Mouse (Mus musculus): ENCODE results near the gene Rere. TPM values are rescaled to one million over a fixed set of nuclear protein-coding genes. Genes with fewer than 3 reads are reported as not detected.

The Rere gene
- polyA plus RNA-seq, 1 experiment from 2014 or later: 30.3 TPM

- H3K4me1 ChIP-seq (replicated peaks; ENCODE audit: control insufficient read depth, insufficient read depth, low read length): peaks cover 21% of the 10 kb centered on the region
- no peak overlapping the region for H3K27ac ChIP-seq (ENCODE audit: low read length)
- no peak overlapping the region for H3K9ac ChIP-seq (ENCODE audit: low read length)
- 21% methylated on average over 4 of the region's 4 CpGs for WGBS
- H3K27me3 ChIP-seq (ENCODE audit: control insufficient read depth, insufficient read depth, low read depth, low read length): no peaks in the 10 kb centered on the region
- peak; percentile 19 for ATAC-seq (ENCODE audit: low read depth)
- H3K9me3 ChIP-seq (ENCODE audit: control insufficient read depth, low read length): no peaks in the 10 kb centered on the region
- H3K4me2 ChIP-seq (ENCODE audit: low read depth, low read length): no peak overlapping the region
- no peak overlapping the region for H3K4me3 ChIP-seq (ENCODE audit: low read length)
- H3K36me3 ChIP-seq (ENCODE audit: control insufficient read depth, insufficient read depth, low read length): no peaks in the 10 kb centered on the region
These were observed 65.4 kb downstream of the Rere start for GRCm38 (mm10) chr4:150346651-150347386.

GRCm38 (mm10) chr4:150347387-150347672 is 65.9 kb downstream of the Rere start:
- Histone ChIP-seq H3K36me3 (ENCODE audit: control insufficient read depth, insufficient read depth, low read length) (no peaks in the 10 kb centered on the region), H3K27ac (ENCODE audit: low read length) (no peak overlapping the region), H3K4me2 (ENCODE audit: low read depth, low read length) (no peak overlapping the region), H3K9ac (ENCODE audit: low read length) (no peak overlapping the region), H3K4me1 (replicated peaks; ENCODE audit: control insufficient read depth, insufficient read depth, low read length) (peaks cover 21% of the 10 kb centered on the region), H3K9me3 (ENCODE audit: control insufficient read depth, low read length) (no peaks in the 10 kb centered on the region), H3K27me3 (ENCODE audit: control insufficient read depth, insufficient read depth, low read depth, low read length) (no peaks in the 10 kb centered on the region), H3K4me3 (ENCODE audit: low read length) (no peak overlapping the region)
- no peak for ATAC-seq (ENCODE audit: low read depth)
- 10% methylated on average over 2 of the region's 2 CpGs for WGBS

- Histone ChIP-seq H3K9ac (ENCODE audit: low read length) (no peak overlapping the region), H3K9me3 (ENCODE audit: control insufficient read depth, low read length) (no peaks in the 10 kb centered on the region), H3K4me3 (ENCODE audit: low read length) (no peak overlapping the region), H3K4me2 (ENCODE audit: low read depth, low read length) (no peak overlapping the region), H3K27me3 (ENCODE audit: control insufficient read depth, insufficient read depth, low read depth, low read length) (no peaks in the 10 kb centered on the region), H3K27ac (ENCODE audit: low read length) (peak overlapping the region; percentile 52), H3K4me1 (replicated peaks; ENCODE audit: control insufficient read depth, insufficient read depth, low read length) (peaks cover 17% of the 10 kb centered on the region), H3K36me3 (ENCODE audit: control insufficient read depth, insufficient read depth, low read length) (no peaks in the 10 kb centered on the region)
- ATAC-seq (ENCODE audit: low read depth): peak; percentile 76
- 61% methylated on average over 6 of the region's 6 CpGs for WGBS
These were observed 68.2 kb downstream of the Rere start for GRCm38 (mm10) chr4:150349680-150350101.

GRCm38 (mm10) chr4:150351419-150352075 is 70.1 kb downstream of the Rere start:
- H3K4me3 ChIP-seq (ENCODE audit: low read length): no peak overlapping the region
- no peaks in the 10 kb centered on the region for H3K36me3 ChIP-seq (ENCODE audit: control insufficient read depth, insufficient read depth, low read length)
- WGBS: 43% methylated on average over 7 of the region's 7 CpGs
- H3K27me3 ChIP-seq (ENCODE audit: control insufficient read depth, insufficient read depth, low read depth, low read length): no peaks in the 10 kb centered on the region
- H3K27ac ChIP-seq (ENCODE audit: low read length): no peak overlapping the region
- peaks cover 19% of the 10 kb centered on the region for H3K4me1 ChIP-seq (replicated peaks; ENCODE audit: control insufficient read depth, insufficient read depth, low read length)
- H3K9ac ChIP-seq (ENCODE audit: low read length): no peak overlapping the region
- H3K9me3 ChIP-seq (ENCODE audit: control insufficient read depth, low read length): no peaks in the 10 kb centered on the region
- no peak for ATAC-seq (ENCODE audit: low read depth)
- no peak overlapping the region for H3K4me2 ChIP-seq (ENCODE audit: low read depth, low read length)

- H3K9ac ChIP-seq (ENCODE audit: low read length): no peak overlapping the region
- peaks cover 14% of the 10 kb centered on the region for H3K4me1 ChIP-seq (replicated peaks; ENCODE audit: control insufficient read depth, insufficient read depth, low read length)
- no peak overlapping the region for H3K4me3 ChIP-seq (ENCODE audit: low read length)
- H3K9me3 ChIP-seq (ENCODE audit: control insufficient read depth, low read length): no peaks in the 10 kb centered on the region
- H3K27ac ChIP-seq (ENCODE audit: low read length): no peak overlapping the region
- H3K4me2 ChIP-seq (ENCODE audit: low read depth, low read length): no peak overlapping the region
- no peaks in the 10 kb centered on the region for H3K27me3 ChIP-seq (ENCODE audit: control insufficient read depth, insufficient read depth, low read depth, low read length)
- 93% methylated on average over 2 of the region's 2 CpGs for WGBS
- ATAC-seq (ENCODE audit: low read depth): no peak
- no peaks in the 10 kb centered on the region for H3K36me3 ChIP-seq (ENCODE audit: control insufficient read depth, insufficient read depth, low read length)
These were observed 71.3 kb downstream of the Rere start for GRCm38 (mm10) chr4:150352736-150353135.

- H3K4me2 ChIP-seq (ENCODE audit: low read depth, low read length): no peak overlapping the region
These were observed 72.0 kb downstream of the Rere start for GRCm38 (mm10) chr4:150353376-150353900.

GRCm38 (mm10) chr4:150355801-150356200 is 74.4 kb downstream of the Rere start:
- no peak for ATAC-seq (ENCODE audit: low read depth)
- Histone ChIP-seq H3K36me3 (ENCODE audit: control insufficient read depth, insufficient read depth, low read length) (no peaks in the 10 kb centered on the region), H3K4me1 (replicated peaks; ENCODE audit: control insufficient read depth, insufficient read depth, low read length) (peaks cover 9% of the 10 kb centered on the region), H3K4me2 (ENCODE audit: low read depth, low read length) (no peak overlapping the region), H3K27ac (ENCODE audit: low read length) (no peak overlapping the region), H3K9me3 (ENCODE audit: control insufficient read depth, low read length) (no peaks in the 10 kb centered on the region), H3K27me3 (ENCODE audit: control insufficient read depth, insufficient read depth, low read depth, low read length) (no peaks in the 10 kb centered on the region), H3K9ac (ENCODE audit: low read length) (no peak overlapping the region), H3K4me3 (ENCODE audit: low read length) (no peak overlapping the region)
- WGBS: 71% methylated on average over 5 of the region's 5 CpGs

More at GRCm38 (mm10) chr4:150353376-150353900, 72.0 kb downstream of the Rere start:
- H3K36me3 ChIP-seq (ENCODE audit: control insufficient read depth, insufficient read depth, low read length): no peaks in the 10 kb centered on the region
- H3K4me1 ChIP-seq (replicated peaks; ENCODE audit: control insufficient read depth, insufficient read depth, low read length): peaks cover 14% of the 10 kb centered on the region
- no peak overlapping the region for H3K4me3 ChIP-seq (ENCODE audit: low read length)
- no peaks in the 10 kb centered on the region for H3K27me3 ChIP-seq (ENCODE audit: control insufficient read depth, insufficient read depth, low read depth, low read length)
- WGBS: 89% methylated on average over 7 of the region's 7 CpGs
- H3K9ac ChIP-seq (ENCODE audit: low read length): no peak overlapping the region
- ATAC-seq (ENCODE audit: low read depth): no peak
- no peak overlapping the region for H3K27ac ChIP-seq (ENCODE audit: low read length)
- H3K9me3 ChIP-seq (ENCODE audit: control insufficient read depth, low read length): no peaks in the 10 kb centered on the region

GRCm38 (mm10) chr4:150361986-150362691 is 80.7 kb downstream of the Rere start:
- Histone ChIP-seq H3K9me3 (ENCODE audit: control insufficient read depth, low read length) (no peaks in the 10 kb centered on the region), H3K27ac (ENCODE audit: low read length) (peak overlapping the region; percentile 82), H3K4me2 (ENCODE audit: low read depth, low read length) (no peak overlapping the region), H3K9ac (ENCODE audit: low read length) (no peak overlapping the region), H3K4me1 (replicated peaks; ENCODE audit: control insufficient read depth, insufficient read depth, low read length) (peaks cover 14% of the 10 kb centered on the region), H3K36me3 (ENCODE audit: control insufficient read depth, insufficient read depth, low read length) (no peaks in the 10 kb centered on the region), H3K4me3 (ENCODE audit: low read length) (no peak overlapping the region), H3K27me3 (ENCODE audit: control insufficient read depth, insufficient read depth, low read depth, low read length) (no peaks in the 10 kb centered on the region)
- WGBS: 10% methylated on average over 8 of the region's 8 CpGs
- peak; percentile 78 for ATAC-seq (ENCODE audit: low read depth)

GRCm38 (mm10) chr4:150362858-150363257 is 81.4 kb downstream of the Rere start:
- Histone ChIP-seq H3K27me3 (ENCODE audit: control insufficient read depth, insufficient read depth, low read depth, low read length) (no peaks in the 10 kb centered on the region), H3K9ac (ENCODE audit: low read length) (no peak overlapping the region), H3K27ac (ENCODE audit: low read length) (no peak overlapping the region), H3K4me2 (ENCODE audit: low read depth, low read length) (no peak overlapping the region), H3K4me3 (ENCODE audit: low read length) (no peak overlapping the region), H3K9me3 (ENCODE audit: control insufficient read depth, low read length) (no peaks in the 10 kb centered on the region), H3K4me1 (replicated peaks; ENCODE audit: control insufficient read depth, insufficient read depth, low read length) (peaks cover 14% of the 10 kb centered on the region), H3K36me3 (ENCODE audit: control insufficient read depth, insufficient read depth, low read length) (no peaks in the 10 kb centered on the region)
- ATAC-seq (ENCODE audit: low read depth): no peak
- WGBS: 27% methylated on average over 5 of the region's 5 CpGs

Measured in lung, embryonic 16.5 days (tissue).